Mouse (Mus musculus): ENCODE results near the gene Tepsin.

The Tepsin gene

DNA sequence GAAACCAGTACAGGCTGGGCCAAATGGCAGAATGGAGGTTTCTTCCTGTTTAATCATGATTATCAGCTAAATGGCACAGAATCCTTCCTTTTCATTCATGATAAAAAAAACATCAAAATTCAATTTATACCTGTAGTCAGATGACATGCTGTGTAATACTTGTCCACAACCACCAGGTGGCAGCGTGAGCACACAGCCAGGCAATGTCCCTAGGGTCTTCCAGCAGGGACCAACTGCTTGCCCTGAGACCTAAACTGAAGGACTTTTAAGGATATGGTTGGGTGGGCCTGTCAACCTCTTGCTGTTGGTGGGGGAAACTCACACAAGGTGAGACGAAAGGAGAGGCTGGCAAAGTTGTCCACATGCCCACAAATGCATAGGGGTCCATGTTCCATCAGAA lies 12.5 kb upstream of the Tepsin start:
- no peak for DNase-seq (ENCODE audit: low spot score)

DNA sequence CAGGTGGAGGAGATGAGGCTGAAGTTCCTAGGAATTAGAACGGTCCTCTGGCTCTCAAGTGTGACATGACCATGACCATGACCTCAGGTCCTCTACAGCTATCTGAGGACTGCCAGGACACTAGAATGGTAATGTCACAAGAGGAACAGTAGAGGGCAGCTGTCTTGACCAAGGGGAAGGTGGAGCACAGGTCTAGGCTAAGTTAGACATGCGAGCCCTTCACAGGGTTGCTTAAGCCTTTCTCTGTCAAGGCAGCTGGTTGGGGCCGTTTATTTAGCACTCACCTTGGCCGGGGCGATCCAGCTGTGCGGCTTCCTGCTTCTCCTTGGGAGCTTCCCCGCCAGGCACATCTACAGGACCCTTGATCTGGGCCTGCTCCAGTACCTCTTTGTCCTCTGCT lies 12.0 kb upstream of the Tepsin start:
- no peak for DNase-seq (ENCODE audit: low spot score)

DNA sequence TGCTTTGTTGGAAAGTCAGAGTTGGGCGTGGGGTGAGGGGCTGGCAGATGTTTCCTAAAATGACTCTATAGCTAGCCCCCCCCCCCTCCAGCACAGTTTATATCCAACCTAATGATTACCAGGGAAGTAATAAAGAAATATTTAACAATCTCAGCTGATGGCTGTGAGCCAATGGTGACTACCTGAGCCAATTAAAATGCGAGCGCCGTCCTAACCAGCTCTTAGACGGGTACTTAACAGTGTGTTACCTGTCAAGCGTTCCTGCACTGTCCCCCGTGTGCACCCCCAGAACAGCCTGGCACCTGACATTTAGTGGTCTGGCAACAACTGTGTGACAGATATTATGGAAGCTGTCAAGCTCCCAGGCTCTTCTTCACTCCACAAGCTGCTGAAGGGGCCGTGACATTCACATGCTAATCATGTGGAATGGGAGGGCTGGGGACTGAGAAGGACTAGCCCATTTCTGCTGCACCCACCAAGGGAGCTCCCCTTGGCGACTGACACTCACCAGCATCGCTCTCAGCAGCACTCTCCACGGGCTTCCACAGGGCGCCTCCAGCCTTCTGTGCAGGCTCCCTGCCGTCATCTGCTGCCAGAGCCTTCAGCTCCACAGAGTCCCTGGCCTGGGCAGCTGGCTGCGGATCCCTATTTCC lies 11.2 kb upstream of the Tepsin start:
- no peak for DNase-seq (ENCODE audit: low spot score)

DNA sequence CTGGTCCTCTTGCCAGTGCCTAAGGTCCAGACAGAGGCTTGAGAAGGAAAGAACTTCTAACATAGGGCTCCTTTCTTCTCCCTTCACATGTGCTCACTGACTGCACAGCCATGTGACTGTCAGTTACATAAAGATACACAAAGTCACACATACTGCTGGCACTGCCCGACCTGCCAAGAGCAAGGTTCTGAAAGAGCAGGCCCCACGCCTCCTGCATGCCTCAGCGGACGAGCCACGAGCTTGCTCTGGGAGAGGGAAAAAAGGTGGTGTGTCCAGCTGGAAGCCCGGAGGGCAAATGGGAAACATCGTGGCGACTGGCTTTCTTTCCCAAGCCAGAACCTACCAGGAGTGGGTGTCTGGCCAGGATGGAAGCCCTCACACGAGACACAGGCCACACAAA lies 9.3 kb upstream of the Tepsin start:
- DNase-seq (ENCODE audit: low spot score): no peak

DNA sequence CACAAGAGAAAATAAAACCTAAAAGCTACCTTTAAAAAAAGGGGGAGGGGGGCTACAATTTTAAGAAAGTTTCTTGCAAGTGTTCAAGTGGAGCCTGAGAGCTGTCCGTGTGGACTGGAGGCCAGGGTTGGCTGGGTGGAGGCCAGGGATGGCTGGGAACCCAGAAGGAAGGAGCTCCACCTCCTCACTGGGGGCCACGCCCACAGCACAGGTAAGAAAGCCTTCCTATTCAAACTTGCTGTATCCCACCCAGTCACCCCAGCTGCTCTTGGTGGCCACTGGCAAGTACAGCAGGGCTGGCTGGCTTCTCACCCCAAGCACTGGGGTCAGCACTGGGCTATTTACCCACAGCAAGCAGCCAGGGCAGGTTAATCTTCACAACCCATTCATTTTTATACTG lies 8.5 kb upstream of the Tepsin start:
- no peak for DNase-seq (ENCODE audit: low spot score)

DNA sequence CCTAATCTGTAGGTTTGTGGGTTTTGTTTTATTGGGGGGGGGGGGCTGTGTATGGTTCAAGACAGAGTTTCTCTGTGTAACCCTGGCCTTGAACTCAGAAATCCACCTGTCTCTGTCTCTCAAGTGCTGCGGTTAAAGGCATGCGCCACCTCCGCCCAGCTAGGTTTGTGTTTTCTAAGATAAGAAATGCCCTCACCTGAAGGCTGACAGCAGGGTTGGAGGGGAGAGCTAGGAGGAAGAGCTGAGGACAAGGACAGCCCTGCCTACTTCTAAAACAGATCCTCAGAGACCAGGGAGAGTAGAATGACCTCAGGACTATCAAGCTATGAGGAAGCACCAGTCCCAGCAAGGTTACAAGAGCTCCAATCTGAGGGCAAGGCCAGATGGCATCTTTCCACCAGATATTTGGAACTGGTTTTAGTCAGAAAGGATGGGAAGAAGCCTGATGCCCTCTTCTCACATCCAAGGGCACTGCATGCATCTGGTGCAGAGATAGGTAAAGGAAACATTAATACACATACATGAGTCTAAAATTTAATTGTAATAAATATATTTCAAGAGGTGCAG lies 5.0 kb upstream of the Tepsin start:
- no peak for DNase-seq (ENCODE audit: low spot score)

DNA sequence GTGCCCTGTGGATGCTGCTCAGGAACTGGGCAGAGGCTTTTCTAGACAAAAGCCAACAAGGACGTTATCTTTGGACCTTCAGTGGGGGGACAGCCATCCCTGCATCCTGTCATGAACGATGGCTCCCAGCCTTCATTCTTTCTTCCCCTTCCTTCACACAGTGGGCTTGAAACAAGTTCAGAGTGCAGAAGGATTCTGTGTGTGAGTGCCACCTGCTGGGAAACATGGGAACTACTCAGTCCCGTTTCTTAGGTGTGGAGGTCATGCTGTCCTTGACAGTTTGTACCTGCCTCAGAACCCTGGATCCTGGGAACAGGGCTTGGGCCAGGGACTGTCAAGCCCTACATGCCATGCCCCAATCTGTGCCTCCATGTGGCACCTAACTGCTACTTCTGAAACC lies 2.5 kb upstream of the Tepsin start:
- peak; percentile 77 for DNase-seq (ENCODE audit: low spot score)

DNA sequence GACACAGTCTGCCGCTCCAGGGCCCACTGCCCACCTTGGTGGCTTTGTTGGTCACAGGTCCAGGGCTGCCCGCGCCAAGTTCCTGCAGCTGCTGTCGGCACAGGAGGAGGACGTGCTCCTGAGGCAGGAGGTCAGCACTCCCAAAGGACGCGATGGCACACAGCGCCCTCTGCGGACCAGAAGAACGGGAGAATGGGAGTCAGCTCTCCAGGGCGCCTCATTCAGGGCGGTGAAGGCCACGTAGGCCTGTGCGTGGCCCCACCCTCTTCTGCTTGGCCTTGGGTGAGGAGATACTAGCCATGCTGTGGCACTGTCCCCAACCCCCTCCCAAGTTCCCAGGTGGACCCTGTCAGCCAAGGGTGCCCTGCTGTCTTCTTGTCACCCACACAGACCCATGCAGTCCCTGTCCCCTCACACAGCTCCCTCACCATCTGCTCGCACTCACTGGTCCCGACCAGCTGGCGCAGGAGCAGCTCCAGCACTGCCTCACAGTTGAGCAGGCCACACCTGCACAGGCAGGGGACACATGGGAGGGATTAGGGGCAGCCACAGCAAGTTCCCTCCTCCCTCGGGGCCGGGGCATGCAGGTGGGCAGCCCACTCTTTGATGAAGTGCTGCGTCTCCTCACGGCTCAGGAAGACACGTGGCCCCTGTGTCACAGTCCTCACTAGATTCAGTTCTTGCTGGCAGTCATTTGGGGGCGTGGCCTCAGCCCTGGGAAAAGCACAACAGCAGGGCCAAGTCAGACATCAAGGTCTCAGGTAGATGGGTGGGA lies 5.5 kb downstream of the Tepsin start:
- DNase-seq (ENCODE audit: low spot score): no peak

DNA sequence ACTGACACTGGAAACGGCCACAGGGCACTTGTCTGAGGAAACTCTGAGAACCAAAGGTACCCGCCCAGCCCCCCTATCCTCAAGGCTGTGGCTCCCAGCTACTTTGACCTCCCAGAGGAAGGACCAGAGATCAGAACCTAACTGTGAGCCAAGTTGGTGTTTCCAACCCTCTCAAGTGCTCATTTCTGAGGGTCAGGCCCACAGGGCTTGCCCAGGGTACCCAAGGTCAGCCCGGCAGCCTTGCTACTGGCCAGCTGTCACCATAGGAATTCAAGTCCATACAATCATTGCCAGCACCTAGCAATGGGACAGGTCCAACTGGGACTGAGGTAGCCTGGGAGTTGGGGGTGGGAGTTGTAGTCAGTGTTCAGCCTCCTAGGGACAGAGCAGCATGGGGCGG lies 7.9 kb downstream of the Tepsin start:
- no peak for DNase-seq (ENCODE audit: low spot score)

DNA sequence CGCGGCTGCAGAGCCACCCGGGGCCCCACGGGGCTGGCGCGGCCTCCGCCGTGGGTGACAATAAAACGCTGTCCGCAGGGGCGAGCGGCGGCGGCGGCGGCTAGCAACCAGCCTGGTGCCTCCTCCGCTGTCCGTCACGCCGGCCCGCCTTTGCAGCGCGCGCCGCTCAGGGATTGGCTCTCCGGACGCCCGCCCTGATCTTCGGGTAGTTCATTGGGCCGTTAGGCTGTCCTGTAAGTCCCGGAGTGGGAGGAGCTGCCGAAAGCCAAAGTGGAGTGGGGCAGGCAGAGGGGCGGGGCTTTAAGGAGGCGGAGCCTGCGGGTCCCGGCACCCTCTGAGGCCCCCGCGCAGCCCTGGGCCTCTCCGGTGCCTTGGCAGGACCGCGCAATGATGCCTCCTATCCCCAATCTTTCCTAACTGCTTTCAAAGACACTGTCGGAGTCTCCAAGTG lies 11.8 kb downstream of the Tepsin start, which contains the start of gene Cep131:
Gene Cep131, minus strand, starts transcription at position 126 of the 451 bp plus-strand sequence.
- DNase-seq (ENCODE audit: low spot score): peak; percentile 98

DNA sequence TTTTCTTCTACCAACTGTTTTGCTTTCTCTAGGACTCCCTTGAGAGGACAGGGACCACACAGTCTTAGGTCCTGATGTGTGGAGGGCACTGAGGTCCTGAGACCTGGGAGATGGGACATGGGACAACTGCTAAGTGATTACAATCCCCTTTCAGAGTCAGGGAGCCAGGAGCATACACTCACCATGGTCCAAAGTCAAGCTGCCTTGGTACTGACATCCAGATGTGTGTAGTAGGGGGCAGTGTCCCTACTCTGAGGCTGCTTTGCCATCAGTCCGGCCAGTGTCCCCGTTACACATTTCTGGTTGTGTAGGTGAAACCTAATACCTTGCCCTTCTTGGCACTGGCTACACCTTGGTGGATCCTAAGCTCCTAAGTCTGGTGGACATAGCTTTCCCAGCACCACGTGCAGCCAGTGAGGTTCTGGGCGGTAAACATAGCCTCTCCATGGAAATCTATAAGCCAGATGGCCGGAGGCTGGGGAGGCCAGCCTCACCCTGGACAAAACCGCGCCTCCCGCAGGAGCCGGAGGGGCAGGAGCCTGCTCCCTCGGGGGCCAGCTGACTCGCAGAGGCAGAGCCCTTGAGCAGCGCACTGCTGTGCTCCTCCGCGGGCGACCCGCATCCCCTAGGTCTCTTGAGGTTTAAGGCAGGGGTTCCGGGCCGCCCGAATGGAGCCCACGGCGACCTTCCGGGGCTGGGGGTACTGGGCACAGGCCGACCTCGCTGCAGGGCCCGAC lies 12.5 kb downstream of the Tepsin start:
- DNase-seq (ENCODE audit: low spot score): no peak

DNA sequence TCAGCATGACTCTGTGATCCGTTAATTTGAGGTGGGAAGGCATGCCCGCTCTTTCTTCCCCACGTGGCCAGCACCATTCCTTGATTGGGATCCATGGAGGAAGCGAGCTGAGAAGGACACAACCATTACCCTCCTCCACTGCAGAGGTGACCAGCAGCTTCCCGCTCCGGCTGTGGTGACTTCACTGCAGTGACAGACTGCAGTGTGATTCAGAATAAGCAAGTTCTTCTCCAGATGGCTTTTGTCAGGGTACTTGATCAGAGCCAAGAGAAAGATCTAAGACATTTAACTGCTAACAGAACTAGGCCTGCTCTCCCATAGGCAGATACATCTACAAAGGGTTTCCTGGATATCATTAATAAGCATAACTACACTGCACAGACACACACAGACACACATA lies 18.2 kb downstream of the Tepsin start:
- no peak for DNase-seq (ENCODE audit: low spot score)

DNA sequence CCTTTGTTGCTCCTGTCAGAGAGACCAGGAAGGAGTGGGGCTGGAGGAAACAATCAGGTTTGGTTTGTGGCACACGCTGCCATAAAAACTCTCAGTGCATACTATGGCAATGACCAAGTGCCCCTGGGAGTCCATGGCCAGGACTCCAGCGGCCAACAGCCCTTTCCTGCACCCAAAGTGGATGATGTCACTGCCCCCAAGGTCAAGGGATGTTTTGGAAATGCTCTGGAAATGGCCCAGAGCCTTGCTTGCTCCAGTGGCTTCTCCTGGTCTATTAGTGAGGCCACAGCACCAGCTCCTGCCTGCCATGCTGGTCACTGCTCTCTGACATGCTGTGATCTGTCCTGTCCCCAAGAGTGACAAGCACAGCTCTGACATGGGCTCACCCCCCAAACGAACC lies 22.3 kb downstream of the Tepsin start:
- no peak for DNase-seq (ENCODE audit: low spot score)

DNA sequence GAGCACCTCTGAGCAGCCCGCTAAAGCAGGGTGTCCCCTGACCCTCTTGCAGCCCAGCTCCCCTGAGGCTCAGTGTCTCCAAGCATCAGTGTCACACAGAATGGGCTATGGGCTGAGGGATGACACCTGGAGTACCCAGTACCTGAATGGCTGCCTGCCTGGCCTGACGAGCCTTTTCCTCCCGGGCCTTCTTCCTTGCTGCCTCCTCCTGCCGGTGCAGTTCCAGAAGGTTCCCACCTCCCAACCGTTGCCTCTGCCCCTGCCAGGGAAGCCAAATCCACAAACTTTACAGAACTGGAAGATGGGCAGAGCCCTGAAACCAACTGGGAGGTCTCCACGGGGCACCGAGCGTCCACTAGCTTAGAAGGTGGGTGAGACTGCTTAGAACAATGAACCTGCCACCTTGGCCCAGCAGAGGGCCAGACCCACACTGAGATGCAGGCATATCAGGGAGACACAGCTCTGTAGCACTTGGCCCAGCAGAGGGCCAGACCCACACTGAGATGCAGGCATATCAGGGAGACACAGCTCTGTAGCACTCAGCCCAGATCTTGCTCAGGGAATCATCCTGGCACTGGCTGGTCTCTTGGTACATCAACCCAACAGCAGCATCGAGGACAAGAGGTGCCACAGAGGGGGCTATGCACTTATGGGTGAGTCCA lies 25.4 kb downstream of the Tepsin start:
- DNase-seq (ENCODE audit: low spot score): no peak

DNA sequence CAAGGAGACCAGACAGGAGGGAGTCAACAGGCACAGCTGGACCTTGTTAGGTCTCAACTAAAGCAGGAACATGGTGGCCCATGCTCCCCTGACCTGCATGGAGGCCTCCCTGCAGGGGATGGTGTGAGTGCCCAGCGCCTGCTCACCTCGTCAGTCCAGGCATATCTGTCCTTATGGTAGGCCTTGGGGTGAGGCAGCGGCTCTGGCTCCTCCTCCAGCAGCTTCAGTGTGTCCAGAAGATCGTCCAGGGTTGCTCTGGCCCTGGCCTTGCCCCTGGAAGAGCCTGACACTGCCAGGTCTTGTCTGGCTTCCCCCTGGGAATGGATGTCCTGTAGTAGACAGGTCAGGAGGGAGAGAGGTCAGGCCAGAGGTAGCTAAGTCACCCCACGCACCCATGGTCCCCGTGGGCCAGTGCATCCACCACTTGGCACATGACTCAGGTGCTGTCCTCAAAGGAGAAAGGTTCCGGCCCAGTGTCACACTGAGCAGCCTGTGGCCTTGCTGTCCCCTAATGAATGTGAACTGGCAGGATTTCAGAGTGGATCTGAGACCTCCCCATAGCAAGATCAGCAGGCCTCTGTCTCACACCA lies 26.7 kb downstream of the Tepsin start:
- DNase-seq (ENCODE audit: low spot score): no peak

DNA sequence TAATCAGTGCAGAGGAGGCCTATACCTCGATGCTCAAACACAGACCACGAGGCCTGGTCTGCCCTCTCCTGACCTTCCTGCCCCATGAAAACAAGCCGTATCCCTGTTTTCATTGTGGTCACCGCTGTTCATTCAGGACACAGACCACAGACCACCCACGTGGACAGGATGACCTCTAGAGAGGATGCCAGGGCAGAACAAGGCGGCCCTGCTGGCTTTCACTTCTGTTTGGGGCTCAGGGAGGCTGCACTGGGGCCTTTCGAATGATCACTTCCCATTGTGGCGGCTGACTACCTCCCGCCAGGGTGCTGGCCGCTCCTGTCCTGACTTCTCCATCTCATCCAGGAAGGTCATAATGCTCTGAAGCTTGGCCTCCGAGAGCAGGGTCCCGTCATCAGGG lies 27.5 kb downstream of the Tepsin start:
- peak; percentile 52 for DNase-seq (ENCODE audit: low spot score)

DNA sequence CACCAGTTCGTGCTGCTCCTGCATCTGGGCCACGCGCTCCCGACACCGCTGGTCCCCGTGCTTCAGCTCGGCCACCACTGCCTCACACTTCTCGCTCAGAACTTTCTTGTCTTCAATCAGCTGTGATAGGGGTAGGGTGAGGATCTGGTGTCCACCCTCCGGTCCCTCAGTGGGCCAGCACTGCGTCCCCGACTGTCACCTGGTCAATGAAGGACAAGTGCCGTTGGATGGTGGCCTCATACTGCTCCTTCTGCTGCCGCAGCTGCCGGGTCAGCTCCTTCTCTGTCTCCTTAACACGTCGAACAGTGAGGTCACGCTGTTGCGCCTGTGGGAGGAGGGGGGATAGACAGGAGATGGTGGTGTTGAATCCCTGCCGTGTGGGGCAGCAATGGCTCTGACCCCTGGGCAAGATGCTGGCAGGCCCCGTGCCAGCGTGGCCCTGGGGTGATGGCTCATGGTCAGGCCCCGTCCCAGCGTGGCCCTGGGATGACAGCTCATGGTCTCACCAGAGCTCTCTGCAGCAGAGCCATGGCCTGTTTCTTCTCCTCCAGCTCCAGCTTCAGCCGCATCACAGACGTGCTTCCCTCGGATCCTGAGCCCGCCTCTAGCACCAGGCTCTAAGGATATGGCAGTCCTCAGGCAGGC lies 28.1 kb downstream of the Tepsin start:
- no peak for DNase-seq (ENCODE audit: low spot score)

DNA sequence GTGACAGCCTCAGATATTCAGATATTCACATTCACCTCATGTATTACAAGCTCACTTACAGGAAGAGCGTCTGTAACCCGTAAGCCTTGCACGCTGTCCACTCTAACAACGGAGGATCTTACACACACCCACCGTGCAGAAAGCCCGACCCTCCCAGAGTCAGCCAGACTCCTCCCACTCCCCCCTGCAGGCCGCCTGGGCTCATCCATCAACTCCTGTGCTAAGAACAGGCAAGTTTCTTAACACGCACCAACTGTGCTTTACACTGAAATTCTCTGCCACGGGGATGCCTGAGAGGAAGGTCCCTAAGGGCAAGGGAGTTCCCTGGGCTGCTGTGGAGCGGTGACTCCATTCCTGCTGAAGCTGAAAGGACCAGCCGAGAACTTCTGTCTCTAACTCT lies 29.3 kb downstream of the Tepsin start:
- DNase-seq (ENCODE audit: low spot score): no peak

DNA sequence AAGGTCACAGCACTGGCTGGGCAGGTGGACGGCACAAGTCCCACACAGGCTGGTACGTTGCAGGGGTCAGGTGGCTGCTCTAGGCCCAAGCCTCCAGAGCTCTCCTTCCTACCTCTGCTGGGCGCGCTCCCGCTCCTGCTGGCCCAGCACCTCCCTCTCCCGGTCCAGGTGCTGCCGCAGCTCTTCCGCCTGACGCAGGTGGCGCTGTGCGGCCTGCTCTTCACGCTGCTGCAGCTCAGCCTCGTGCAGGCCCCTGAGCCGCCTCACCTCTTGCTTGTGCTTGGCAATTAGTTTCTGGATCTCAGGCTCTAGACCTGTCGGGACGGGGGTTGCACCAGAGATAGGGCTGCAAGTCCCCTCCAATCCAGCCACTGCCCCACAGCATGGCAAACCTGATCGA lies 30.7 kb downstream of the Tepsin start:
- DNase-seq (ENCODE audit: low spot score): no peak

DNA sequence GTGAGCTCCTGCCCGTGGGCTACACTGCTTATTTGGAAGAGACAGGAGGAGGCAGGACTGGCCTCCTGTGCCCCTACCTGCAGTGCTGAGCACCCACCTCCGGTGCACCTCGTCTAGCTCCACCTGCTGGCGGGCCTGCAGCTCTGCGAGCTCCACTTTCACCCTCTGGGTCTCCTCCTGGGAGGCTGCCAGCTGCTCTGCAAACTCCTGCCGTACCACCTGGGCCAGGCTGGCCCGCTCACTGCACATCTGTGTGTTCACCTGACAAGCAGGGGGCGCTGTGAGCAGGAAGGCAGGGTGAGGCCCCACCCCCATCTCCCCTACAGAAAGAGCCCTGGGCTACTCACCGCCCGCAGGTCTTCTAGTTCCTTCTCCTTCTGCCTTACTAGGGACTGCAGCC lies 33.2 kb downstream of the Tepsin start:
- DNase-seq (ENCODE audit: low spot score): peak; percentile 62

DNA sequence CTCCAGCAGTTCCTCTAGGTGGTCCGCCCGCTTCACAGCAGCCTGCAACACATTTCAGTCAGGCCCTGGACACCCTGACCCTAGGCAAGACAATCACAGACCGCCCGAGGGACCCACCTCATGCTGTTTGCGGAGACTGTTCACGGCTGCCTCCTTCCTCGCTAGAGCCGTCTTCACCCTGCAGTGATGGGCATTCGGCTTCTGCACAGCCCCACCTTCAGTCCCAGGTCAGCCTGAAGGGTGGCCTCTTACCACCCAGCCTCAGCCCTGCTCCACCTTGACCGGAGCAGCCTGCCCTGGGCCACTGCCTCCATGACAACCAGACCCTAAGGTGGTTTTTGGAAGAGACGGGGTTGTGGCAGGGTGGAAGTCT lies 33.9 kb downstream of the Tepsin start:
- no peak for DNase-seq (ENCODE audit: low spot score)
